Mouse (Mus musculus) megakaryocyte-erythroid progenitor cell, adult 5-6 weeks (primary cell): ENCODE results near the gene Ctu1. TPM values are rescaled to one million over a fixed set of nuclear protein-coding genes. Genes with fewer than 3 reads are reported as not detected.
"Not testable (repeated sequence)": the region's sequence is repeated elsewhere in the genome, so short reads cannot be mapped to it uniquely, and the experiment has no call there.

Experiments
- ATAC-seq: replicated peaks from 2 replicates; pipeline ENCODE4 v1.8.0; 2016; ENCODE audit warnings: mild to moderate bottlenecking, inconsistent platforms; ENCODE audit not compliant: severe bottlenecking, poor library complexity, low FRiP score, low TSS enrichment
- total RNA-seq, 2 experiments: library from RNA; stranded (forward) in 1 of 2; stranded (reverse) in 1 of 2; fragments of 200-1000, 215-1000 nt in 1 of 2; fragments of >200 nt in 1 of 2; fragmentation: Nextera tagmentation in 1 of 2; gene quantifications; 2 replicates each; pipeline ENCODE4 v1.2.3; 2014 to 2017

Ctu1 gene
- total RNA-seq, 2 experiments from 2014 or later = 5.3 to 13.2 TPM

DNA sequence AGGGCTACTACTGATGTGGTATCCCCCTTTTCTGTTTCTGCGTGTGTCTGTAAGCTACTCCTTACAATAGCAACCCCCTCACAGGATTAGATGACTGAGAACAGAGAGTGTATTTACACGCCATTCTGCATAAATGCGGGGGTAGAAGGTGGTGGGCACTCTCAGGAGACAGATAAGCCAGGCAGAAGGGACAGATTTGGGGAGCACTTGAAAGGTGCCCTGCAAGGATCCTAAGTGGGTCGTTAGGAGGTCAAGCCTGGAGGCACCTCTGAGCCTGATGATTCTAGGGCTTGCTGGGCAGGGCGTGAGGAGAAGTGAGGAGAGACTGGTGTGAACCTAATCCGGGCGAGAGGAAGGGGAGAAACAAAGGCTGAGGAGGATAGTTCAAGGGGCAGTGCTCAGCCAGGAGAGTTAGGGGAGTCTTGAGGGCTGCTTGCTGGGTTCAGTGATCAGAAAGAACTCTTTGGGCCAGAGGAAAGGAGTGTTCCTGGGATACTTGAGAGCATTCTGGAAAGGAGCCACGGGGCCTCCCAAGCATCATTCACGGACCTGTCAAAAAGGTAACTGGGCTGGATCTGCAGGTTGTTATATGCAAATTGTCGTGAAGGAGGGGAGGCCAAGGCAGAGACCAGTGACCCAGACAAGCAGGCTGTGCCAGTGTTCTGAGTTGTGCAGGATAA lies 905 bp downstream of the Ctu1 start:
- ATAC-seq = peak; percentile 12

DNA sequence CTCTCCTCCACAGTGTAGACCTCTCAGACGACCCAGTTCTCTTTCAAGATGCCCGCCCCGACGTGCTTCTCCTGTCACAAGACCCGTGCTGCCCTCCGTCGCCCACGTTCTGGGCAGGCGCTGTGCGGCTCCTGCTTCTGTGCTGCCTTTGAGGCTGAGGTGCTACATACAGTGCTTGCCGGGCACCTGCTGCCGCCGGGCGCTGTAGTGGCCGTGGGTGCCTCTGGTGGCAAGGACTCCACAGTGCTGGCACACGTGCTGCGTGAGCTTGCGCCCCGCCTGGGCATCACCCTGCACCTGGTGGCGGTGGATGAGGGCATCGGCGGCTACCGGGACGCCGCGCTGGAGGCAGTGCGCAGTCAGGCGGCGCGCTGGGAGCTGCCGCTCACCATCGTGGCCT lies 3.3 kb downstream of the Ctu1 start:
- no peak for ATAC-seq

DNA sequence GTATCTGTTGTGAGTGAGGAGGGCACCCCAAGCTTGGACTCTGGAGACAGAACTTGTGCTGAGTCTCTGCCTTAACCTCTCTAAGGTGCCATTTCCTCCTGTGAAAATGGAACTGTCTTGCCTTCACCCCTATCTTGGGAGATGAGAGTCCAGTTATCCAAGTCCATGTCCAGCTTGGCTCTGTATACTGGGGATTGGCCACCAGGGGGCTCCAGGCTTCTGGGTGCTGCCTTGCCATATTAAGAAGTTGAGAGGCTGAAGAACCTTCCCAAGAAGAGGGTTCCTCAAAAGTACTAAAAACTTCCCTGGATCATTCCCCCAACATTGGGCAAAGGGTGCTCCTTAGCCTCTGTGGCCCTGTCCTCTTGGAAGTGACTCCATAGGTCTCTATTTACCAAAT lies 6.7 kb downstream of the Ctu1 start:
- ATAC-seq = 0 out of 2 replicates have a peak, but pooled peaks have one; percentile 56

DNA sequence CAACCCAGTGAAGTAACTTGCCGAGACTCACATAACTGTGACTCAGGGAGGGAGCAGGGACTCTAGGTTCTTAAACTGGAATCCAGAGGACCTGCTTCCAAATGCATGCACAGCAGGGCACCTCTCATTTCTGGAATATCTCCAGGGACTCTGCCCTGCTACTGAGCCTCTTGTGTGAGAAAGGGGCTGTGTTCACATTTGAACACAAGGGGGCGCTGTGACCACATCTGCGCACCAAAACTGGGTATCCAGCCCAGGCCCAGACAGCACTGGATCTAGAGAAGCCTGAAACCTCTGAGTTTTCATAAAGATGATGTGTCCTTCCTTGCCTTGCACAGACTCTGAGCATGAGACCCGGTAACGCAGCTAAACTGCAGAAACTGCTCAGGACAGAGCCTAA lies 9.1 kb downstream of the Ctu1 start:
- ATAC-seq = peak; percentile 70; the same call in 1 of the 2 replicates

DNA sequence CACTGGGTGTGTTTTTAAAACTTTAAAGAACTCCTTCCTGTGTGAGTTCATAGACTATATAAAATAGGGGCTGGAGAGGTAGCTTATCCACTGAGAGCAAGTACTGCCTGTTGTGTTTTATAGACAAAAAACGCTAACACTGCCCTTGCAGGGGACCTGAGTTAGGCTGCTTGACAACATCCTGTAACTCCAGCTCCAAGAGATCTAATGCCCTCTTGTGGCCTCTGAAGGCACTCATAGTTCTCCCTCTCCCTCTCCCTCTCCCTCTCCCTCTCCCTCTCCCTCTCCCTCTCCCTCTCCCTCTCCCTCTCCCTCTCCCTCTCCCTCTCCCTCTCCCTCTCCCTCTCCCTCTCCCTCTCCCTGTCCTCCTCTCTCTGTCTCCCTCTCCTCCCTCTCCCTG lies 10.7 kb downstream of the Ctu1 start:
- not testable (repeated sequence) for ATAC-seq

DNA sequence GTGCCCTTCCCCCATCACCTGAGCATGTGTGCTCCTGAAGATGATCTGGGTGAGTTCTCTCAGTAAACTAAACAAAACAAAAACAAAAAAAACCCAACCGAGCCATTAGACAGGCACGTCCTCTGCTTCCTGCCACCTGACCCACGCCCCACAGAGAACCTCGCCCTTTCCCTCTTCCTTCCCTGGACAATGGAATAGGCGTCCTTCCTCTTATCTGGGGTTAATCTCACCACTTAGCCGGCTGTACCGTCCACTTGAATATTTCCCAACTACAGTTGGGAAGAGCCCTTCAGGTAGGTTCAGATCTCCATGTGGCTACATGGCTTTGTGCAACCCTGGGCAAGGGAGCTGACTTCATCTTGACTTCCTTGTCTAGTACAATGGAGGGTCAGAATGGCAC lies 13.3 kb downstream of the Ctu1 start:
- no peak for ATAC-seq

DNA sequence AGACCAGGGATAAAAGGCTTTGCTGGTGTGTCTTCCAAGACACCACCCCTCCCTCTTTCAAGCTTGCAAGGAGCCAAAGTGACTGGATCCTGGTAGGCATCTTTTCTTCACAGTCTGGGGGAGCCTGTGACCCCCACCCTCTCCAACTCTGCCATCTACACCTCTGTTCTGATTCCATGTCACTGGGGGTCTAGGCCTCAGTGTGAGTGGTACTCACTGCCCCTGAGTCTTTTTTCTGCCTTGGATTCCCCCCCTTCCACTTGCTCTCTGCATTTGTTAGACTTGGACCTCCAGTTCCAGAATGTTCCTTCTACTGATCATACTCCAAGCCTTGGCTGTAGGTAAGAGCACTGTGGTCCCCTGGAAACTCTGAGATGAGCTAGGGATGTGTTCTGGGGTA lies 18.3 kb downstream of the Ctu1 start, which contains the start of gene Klk14:
Klk14 (plus strand) TSS at position 301 of the 400 bp plus-strand sequence.
- no peak for ATAC-seq

DNA sequence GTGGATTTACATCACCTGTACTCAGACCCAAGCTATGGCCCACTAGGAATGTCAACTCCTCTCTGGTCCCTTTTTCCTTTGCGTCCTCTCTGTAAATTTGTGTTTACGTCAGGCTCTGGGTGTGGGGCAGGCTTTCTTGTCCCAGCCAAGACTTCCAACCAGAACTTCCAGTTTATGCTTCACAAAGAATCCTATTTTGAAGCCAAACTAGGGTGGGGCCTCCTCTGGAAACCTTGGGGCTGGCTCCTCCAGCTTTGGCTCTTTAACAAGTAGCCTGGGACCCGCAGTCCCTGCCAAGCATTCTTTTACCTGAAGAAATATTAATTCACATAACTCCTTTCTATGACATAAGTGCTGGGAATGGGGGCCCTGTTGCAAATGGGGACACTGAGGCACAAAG lies 38.2 kb downstream of the Ctu1 start:
- ATAC-seq = no peak

DNA sequence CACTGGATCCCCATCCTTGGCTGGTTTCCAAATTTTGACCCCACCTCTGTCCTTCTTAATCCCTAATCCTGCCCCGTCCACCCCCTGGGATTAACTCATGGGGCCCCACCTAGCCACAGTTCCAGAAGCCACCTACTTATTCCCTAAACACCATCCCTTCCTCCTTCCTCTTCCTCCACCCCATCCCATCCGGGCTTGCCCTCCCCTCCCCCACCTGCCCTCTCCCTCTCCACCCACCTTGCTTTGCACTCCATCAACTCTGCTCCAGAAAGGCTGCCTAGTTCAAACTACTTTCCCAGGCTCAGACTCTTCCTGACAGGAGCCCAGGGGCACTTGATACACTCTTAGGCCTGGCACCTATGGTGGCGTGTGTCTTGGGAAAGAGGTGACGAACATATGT lies 40.5 kb downstream of the Ctu1 start, which contains the start of gene Klk13:
Klk13 (plus strand) TSS at position 301 of the 400 bp plus-strand sequence.
- ATAC-seq = no peak

DNA sequence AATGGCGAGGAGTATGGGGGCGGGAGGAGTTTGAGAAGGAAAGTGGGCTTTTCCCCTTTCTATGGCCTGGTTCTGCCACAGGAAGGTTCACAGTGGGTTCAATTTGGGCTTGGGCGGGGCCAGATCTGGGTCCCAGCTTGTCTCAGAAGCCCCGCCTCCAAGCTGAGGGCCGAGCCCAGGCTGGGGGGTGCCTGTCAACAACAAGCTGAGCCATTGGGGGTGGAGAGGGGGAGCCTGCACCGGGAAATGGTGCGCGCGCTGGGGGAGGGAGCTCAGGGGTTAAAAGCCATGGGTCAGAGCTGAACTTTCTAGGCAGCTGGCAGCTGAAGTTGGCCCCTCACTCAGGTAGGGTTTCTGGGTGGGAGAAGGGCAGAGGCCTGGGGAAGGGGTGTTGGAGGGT lies 41.1 kb downstream of the Ctu1 start:
- no peak for ATAC-seq

DNA sequence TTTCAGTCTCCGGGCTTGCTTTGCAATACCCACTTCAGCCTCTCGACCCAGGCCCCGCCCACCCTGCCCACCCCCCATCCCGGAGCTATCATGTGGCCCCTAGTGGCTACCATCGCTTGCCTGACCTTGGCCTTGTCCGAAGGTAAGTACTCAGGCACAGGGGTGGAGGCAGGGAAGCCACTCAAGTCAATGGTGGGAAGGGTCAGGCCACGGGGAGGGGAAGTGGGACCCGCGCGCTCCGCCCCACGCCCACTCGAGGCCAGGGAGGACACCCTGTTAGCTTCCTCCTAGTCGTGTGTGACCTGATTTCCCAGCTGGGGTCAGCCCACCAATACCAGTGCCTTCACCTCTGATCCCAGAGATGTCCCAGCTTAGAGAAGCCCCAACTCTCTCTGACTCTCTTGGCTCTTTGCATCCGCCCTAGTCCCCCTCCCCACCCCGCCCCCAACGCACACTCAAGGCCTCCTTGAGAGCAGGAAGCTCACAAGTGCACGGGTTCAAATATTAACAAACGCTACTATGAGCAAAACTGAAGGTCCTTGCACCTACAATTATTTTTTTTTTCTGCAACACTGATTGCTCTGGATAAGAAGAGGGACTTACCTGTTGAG lies 42.0 kb downstream of the Ctu1 start:
- no peak for ATAC-seq

Other genes with a start within 250 kb of the Ctu1 start
- 2.1 TPM in 1 of 2 replicates, not detected in the other for gene Lim2, start 244.3 kb upstream of the Ctu1 start, total RNA-seq (2014; fragmentation: Nextera tagmentation)
- not detected in 2 replicates for gene Lim2, start 244.3 kb upstream of the Ctu1 start, total RNA-seq (2017)
- gene Nkg7, start 234.9 kb upstream of the Ctu1 start, total RNA-seq (2014; fragmentation: Nextera tagmentation) = 49.9 and 86.7 TPM in 2 replicates
- 41.8 and 53.8 TPM in 2 replicates for gene Nkg7, start 234.9 kb upstream of the Ctu1 start, total RNA-seq (2017)
- gene Cldnd2, start 231.2 kb upstream of the Ctu1 start, total RNA-seq (2014; fragmentation: Nextera tagmentation) = not detected in 2 replicates
- gene Cldnd2, start 231.2 kb upstream of the Ctu1 start, total RNA-seq (2017) = not detected in 2 replicates
- gene Etfb, start 227.9 kb upstream of the Ctu1 start, total RNA-seq (2014; fragmentation: Nextera tagmentation) = 212 and 237 TPM in 2 replicates
- 396 and 426 TPM in 2 replicates for gene Etfb, start 227.9 kb upstream of the Ctu1 start, total RNA-seq (2017)
- not detected in 2 replicates for gene Gm45233, start 227.9 kb upstream of the Ctu1 start, total RNA-seq (2014; fragmentation: Nextera tagmentation)
- gene Gm45233, start 227.9 kb upstream of the Ctu1 start, total RNA-seq (2017) = 4.2 TPM in 1 of 2 replicates, not detected in the other
- 2.3 and 2.9 TPM in 2 replicates for gene Vsig10l, start 208.9 kb upstream of the Ctu1 start, total RNA-seq (2014; fragmentation: Nextera tagmentation)
- 3.0 and 8.9 TPM in 2 replicates for gene Vsig10l, start 208.9 kb upstream of the Ctu1 start, total RNA-seq (2017)
- not detected in 2 replicates for gene Iglon5, start 181.9 kb upstream of the Ctu1 start, total RNA-seq (2014; fragmentation: Nextera tagmentation)
- gene Iglon5, start 181.9 kb upstream of the Ctu1 start, total RNA-seq (2017) = not detected in 2 replicates
- gene 4931406B18Rik, start 166.1 kb upstream of the Ctu1 start, total RNA-seq (2014; fragmentation: Nextera tagmentation) = not detected in 2 replicates
- gene 4931406B18Rik, start 166.1 kb upstream of the Ctu1 start, total RNA-seq (2017) = not detected in 2 replicates
- 1.9 and 3.5 TPM in 2 replicates for gene Cd33, start 127.6 kb upstream of the Ctu1 start, total RNA-seq (2014; fragmentation: Nextera tagmentation)
- gene Cd33, start 127.6 kb upstream of the Ctu1 start, total RNA-seq (2017) = 0.19 and 0.42 TPM in 2 replicates
- 1.0 and 1.2 TPM in 2 replicates for gene Zfp658, start 109.8 kb upstream of the Ctu1 start, total RNA-seq (2014; fragmentation: Nextera tagmentation)
- gene Zfp658, start 109.8 kb upstream of the Ctu1 start, total RNA-seq (2017) = 0.09 and 0.11 TPM in 2 replicates
- 5.0 and 5.5 TPM in 2 replicates for gene Zfp719, start 92.4 kb upstream of the Ctu1 start, total RNA-seq (2014; fragmentation: Nextera tagmentation)
- gene Zfp719, start 92.4 kb upstream of the Ctu1 start, total RNA-seq (2017) = 4.2 and 4.5 TPM in 2 replicates
- gene Zfp819, start 64.8 kb upstream of the Ctu1 start, total RNA-seq (2014; fragmentation: Nextera tagmentation) = not detected in 2 replicates
- not detected in 2 replicates for gene Zfp819, start 64.8 kb upstream of the Ctu1 start, total RNA-seq (2017)
- gene Ceacam18, start 37.3 kb upstream of the Ctu1 start, total RNA-seq (2014; fragmentation: Nextera tagmentation) = not detected in 2 replicates
- gene Ceacam18, start 37.3 kb upstream of the Ctu1 start, total RNA-seq (2017) = not detected in 2 replicates
- gene Siglece, start 11.9 kb upstream of the Ctu1 start, total RNA-seq (2014; fragmentation: Nextera tagmentation) = 0.84 TPM in 1 of 2 replicates, not detected in the other
- 2.2 TPM in 1 of 2 replicates, not detected in the other for gene Siglece, start 11.9 kb upstream of the Ctu1 start, total RNA-seq (2017)
- gene Klk14, start 18.4 kb downstream of the Ctu1 start, total RNA-seq (2014; fragmentation: Nextera tagmentation) = not detected in 2 replicates
- gene Klk14, start 18.4 kb downstream of the Ctu1 start, total RNA-seq (2017) = not detected in 2 replicates
- gene Klk13, start 40.6 kb downstream of the Ctu1 start, total RNA-seq (2014; fragmentation: Nextera tagmentation) = not detected in 2 replicates
- not detected in 2 replicates for gene Klk13, start 40.6 kb downstream of the Ctu1 start, total RNA-seq (2017)
- gene Klk12, start 96.9 kb downstream of the Ctu1 start, total RNA-seq (2014; fragmentation: Nextera tagmentation) = not detected in 2 replicates
- gene Klk12, start 96.9 kb downstream of the Ctu1 start, total RNA-seq (2017) = not detected in 2 replicates
- not detected in 2 replicates for gene Klk11, start 102.6 kb downstream of the Ctu1 start, total RNA-seq (2014; fragmentation: Nextera tagmentation)
- gene Klk11, start 102.6 kb downstream of the Ctu1 start, total RNA-seq (2017) = not detected in 2 replicates
- not detected in 2 replicates for gene Klk10, start 109.0 kb downstream of the Ctu1 start, total RNA-seq (2014; fragmentation: Nextera tagmentation)
- gene Klk10, start 109.0 kb downstream of the Ctu1 start, total RNA-seq (2017) = not detected in 2 replicates
- gene Klk9, start 119.9 kb downstream of the Ctu1 start, total RNA-seq (2014; fragmentation: Nextera tagmentation) = not detected in 2 replicates
- not detected in 2 replicates for gene Klk9, start 119.9 kb downstream of the Ctu1 start, total RNA-seq (2017)
- gene Klk8, start 125.6 kb downstream of the Ctu1 start, total RNA-seq (2014; fragmentation: Nextera tagmentation) = 4.7 and 9.3 TPM in 2 replicates
- 2.4 and 6.9 TPM in 2 replicates for gene Klk8, start 125.6 kb downstream of the Ctu1 start, total RNA-seq (2017)
- gene Klk7, start 139.3 kb downstream of the Ctu1 start, total RNA-seq (2014; fragmentation: Nextera tagmentation) = not detected in 2 replicates
- gene Klk7, start 139.3 kb downstream of the Ctu1 start, total RNA-seq (2017) = not detected in 2 replicates
- not detected in 2 replicates for gene Klk6, start 152.5 kb downstream of the Ctu1 start, total RNA-seq (2014; fragmentation: Nextera tagmentation)
- not detected in 2 replicates for gene Klk6, start 152.5 kb downstream of the Ctu1 start, total RNA-seq (2017)
- not detected in 2 replicates for gene Klk5, start 170.0 kb downstream of the Ctu1 start, total RNA-seq (2014; fragmentation: Nextera tagmentation)
- gene Klk5, start 170.0 kb downstream of the Ctu1 start, total RNA-seq (2017) = not detected in 2 replicates
- not detected in 2 replicates for gene Klk4, start 209.1 kb downstream of the Ctu1 start, total RNA-seq (2014; fragmentation: Nextera tagmentation)
- not detected in 2 replicates for gene Klk4, start 209.1 kb downstream of the Ctu1 start, total RNA-seq (2017)